Mouse (Mus musculus): ENCODE measurements at regions not wholly inside any gene's neighbourhood (a gene's known extent, or its start where the extent isn't known, plus 50 kb on each side); places are given as distances from the start of the nearest gene placed in this dataset.
"Not testable (repeated sequence)": the region's sequence is repeated elsewhere in the genome, so short reads cannot be mapped to it uniquely, and the experiment has no call there.

DNA sequence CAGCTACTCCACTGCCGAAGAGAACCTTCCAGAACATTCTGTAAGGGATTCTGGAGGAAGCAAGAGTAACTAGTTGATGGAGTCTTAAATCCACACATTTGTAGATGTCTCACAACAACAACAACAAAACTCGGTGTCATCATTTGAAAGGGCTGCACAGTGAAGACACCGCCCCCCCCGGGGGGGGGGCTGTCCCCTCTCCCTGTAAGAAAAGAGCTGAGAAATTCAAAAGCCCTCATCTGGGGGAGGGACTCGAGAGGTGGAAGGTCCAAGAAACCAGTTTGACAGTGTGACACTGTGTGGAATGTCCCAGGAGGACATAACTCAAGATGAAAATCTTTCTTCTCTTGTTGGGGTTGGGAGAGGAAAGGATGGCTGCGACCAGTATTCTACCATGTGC is 87.7 kb downstream of the Fam43a start:
- no peak for DNase-seq

DNA sequence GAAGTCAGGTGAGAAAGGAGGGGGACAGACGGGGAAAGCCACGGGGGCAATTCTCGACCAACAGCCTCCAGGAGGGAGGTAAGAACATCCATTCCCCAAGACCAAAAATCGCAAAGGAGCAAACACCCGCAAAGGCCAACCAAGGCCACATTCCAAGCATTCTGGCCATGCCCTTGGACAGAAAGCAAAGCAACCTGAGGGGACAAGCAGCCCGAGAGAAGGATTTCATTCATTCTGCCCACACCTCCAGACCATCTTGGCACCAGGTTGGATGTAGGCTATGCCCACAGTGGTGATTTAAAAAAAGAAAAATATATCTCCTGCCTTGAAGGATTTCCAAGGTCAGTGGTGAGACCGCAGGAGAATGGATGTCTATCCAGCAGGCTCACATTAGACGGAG is 88.2 kb downstream of the Fam43a start:
- DNase-seq, result no peak

- no peak for DNase-seq
These were observed 91.0 kb downstream of the Fam43a start for GRCm38 (mm10) chr16:30690531-30690930.

- DNase-seq, result no peak
These were observed 92.4 kb downstream of the Fam43a start for GRCm38 (mm10) chr16:30691964-30692363.

- DNase-seq, result no peak
These were observed 93.1 kb downstream of the Fam43a start for GRCm38 (mm10) chr16:30692541-30693141.

- no peak for DNase-seq
These were observed 93.7 kb downstream of the Fam43a start for GRCm38 (mm10) chr16:30693206-30693605.

GRCm38 (mm10) chr16:30693839-30694527 is 94.5 kb downstream of the Fam43a start:
- no peak for DNase-seq

DNA sequence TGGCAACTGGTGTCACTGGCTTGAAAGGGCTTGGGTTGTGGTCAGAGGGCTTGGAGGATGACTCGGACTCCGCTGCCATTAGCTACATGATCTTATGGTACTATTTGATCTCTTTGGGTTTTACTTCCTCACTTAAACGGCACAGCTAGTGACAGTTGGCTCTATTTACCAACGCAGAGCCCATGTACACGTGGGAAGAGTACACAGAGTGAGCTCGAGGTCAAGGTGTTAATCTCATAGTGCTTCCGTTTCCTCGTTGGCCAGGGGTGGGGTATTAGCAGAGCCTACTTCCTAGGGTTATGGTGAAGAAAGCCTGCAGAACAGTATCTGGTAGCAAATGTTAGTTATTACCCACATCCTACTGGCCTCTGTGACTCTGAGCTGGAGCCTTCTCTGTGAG is 96.2 kb downstream of the Fam43a start:
- no peak for DNase-seq

GRCm38 (mm10) chr16:30697209-30697608 is 97.7 kb downstream of the Fam43a start:
- no peak for DNase-seq

DNA sequence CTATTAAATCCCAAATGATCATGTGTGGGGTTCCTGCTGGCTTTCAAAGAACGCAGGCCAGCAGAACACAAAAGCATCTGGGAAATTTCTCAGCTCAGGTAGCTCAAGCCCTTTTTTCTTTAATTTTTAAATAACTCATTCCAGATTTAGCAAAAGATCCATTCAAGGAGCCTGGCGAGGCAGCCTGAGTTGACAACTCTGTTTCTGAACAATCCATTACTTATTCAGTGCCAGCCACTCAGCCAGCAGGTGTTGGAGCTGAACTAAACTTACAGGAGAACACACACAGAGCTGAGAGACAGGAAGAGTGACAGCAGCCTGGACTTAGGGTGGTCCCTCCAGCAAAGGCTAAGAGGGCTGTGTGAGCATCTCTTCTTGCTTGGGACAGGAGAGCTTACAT is 98.3 kb downstream of the Fam43a start:
- no peak for DNase-seq

GRCm38 (mm10) chr16:30703831-30704230 is 104.3 kb downstream of the Fam43a start:
- DNase-seq, result no peak

DNA sequence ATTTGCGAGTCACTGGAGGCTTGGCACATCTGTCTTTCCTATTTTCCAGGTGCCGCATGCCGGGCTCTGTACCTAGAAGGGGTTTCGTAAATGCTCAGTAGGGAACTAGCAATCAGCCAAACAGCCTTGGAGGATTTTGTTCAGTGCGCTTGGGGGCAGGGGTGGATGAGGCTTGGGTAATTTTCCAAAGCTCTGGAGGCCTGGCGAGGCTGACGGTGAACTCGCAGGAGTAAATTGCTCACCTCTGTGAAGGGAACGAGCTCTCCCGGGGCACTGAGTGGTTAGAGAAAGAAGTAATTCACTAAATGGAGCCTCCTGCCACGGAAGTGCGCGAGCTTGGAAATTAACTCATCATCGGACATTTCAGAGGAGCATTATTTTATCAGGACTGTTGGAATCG is 110.0 kb downstream of the Fam43a start:
- no peak for DNase-seq

DNA sequence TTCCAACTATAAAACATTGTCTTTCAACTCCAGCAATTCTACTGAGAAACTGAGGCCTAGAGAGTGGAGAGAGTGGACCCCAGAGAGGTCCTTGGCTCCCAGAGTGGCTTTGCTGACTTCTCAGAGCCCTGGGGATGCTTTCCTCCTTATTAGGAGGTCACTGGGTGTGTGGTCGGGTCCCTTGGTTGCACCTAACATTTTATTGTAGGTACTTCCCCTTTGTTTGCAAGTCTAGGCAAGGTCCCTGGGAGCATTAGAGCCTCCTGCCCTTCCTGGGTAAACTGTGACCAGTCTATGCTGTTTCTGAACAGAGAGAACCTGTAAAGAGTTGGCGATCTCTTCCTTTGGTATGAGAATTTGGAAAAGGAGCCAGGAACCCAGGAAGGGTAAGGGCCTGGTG is 110.5 kb downstream of the Fam43a start:
- no peak for DNase-seq

GRCm38 (mm10) chr16:30712570-30712969 is 113.0 kb downstream of the Fam43a start:
- DNase-seq, result no peak

DNA sequence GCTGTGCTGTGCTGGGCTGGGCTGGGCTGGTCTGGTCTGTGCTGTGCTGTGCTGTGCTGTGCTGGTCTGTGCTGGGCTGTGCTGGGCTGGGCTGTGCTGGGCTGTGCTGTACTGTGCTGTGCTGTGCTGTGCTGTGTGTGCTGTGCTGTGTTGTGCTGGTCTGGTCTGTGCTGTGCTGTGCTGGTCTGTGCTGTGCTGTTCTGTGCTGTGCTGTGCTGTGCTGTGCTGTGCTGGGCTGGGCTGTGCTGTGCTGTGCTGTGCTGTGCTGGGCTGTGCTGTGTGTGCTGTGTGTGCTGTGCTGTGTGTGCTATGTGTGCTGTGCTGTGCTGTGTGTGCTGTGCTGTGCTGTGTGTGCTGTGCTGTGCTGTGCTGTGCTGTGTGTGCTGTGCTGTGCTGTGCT is 118.1 kb downstream of the Fam43a start:
- not testable (repeated sequence) for DNase-seq

- no peak for DNase-seq
These were observed 121.3 kb downstream of the Fam43a start for GRCm38 (mm10) chr16:30720791-30721190.

GRCm38 (mm10) chr16:30721223-30721622 is 121.7 kb downstream of the Fam43a start:
- no peak for DNase-seq

GRCm38 (mm10) chr16:30722372-30722771 is 122.8 kb downstream of the Fam43a start:
- DNase-seq, result no peak

DNA sequence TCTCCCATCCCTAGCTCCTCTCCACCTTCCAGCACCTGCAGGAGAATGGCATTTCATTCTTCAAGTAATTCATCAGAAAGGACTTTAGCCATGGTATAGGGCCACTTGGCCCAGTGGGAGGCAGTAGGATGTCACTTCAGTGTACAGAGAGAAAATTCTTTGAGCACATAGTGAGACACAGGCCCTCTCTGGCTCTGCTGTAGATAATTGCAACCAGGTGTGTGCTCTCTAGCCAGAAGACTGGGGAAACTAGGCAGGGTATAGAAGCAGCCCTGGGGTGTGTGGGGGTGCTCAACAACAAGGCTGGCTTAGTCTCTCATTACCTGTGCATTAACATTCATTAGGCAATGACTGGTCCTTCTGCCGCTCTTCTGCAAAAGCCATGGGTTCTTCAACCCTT is 125.1 kb downstream of the Fam43a start:
- no peak for DNase-seq

- no peak for DNase-seq
These were observed 133.4 kb downstream of the Fam43a start for GRCm38 (mm10) chr16:30732770-30733415.

DNA sequence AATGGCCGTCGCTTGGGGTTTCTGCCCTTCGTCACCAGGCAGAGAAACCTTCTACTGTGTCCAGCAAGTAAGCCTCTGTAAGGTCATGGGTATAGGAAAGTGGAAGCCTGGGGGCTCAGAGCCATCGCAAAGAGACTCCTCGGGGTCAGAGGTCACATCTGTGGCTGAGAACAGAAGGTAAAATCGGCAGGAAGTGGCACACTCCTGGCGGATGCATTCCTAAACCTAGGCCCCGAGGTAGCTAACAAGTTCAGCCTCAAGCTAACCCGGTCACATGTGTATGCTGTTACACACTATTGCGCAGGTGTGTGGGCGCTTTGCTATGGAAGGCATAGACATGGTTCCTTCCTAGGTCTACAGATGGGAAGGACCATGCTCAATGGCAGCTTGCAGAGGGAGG is 134.0 kb downstream of the Fam43a start:
- no peak for DNase-seq

DNA sequence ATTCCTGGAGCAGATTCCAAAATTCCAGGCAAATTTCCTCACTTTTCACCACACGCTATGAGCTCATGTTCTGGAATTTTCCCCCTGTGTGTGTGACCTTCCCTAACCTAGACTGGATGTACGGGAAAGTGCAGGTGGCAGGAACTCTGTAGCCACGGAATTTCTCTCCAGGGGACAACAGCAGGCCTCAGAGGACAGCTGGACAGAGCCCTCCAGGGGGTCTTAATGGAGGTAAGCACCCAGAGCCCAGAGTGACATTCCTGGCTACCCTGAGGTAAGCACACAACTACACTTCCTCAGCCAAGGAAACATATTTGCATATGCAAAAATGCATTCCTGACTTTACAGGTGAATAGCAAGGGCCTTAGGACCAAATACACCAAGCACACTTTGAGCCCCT is 135.8 kb downstream of the Fam43a start:
- no peak for DNase-seq

- DNase-seq, result no peak
These were observed 136.4 kb downstream of the Fam43a start for GRCm38 (mm10) chr16:30735969-30736368.

GRCm38 (mm10) chr16:30736662-30737326 is 137.3 kb downstream of the Fam43a start:
- no peak for DNase-seq

All from lung, postnatal 36 days (tissue).